Mouse (Mus musculus) kidney, postnatal 10 days (tissue): ENCODE results near the gene Rsph1.
A peak's percentile ranks its signal among the peaks of the same experiment; 100 is the strongest.

ENCODE experiments used
- DNase-seq: peaks from one replicate; pipeline ENCODE4 v3.0.0; 2021; ENCODE audit warnings: mixed read lengths

Rsph1 gene

DNA sequence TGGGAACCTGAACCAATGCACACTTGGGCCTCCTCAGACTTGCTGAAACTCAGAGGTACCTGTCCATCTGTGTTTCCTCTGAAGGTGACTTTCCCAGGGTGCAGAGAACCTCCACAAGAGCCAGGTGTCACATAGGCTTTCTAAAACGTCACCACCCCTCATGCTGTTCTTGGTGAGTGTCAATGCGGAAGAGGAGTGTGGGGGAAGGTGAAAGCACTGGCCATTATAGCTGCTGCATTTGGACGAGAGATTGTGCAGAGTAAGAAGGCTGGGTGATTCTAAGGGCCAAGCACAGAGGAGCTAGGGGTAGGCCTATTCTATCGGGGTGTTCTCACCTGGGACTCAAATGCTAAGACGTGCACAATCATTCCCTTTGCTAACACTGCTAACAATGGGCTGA is 23.2 kb downstream of the Rsph1 start:
- DNase-seq = no peak

DNA sequence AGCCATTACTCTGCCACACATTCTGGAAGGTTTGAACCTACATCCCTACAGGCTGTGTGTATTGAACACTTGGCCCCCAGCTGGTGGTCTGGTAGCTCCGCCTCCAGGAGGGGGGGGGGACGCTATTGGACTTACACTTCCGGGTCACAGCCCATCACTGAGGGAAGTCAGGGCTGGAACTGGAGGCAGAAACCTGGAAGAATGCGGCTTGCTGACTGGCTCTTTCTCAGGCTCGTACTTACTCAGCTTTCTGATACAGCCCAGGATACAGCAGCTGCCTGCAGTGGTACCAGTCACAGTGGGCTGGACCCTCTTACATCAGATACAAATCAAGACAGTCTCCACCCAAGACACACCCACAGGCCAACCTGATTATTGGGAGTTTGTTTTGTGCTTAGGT is 30.0 kb downstream of the Rsph1 start:
- DNase-seq = no peak

DNA sequence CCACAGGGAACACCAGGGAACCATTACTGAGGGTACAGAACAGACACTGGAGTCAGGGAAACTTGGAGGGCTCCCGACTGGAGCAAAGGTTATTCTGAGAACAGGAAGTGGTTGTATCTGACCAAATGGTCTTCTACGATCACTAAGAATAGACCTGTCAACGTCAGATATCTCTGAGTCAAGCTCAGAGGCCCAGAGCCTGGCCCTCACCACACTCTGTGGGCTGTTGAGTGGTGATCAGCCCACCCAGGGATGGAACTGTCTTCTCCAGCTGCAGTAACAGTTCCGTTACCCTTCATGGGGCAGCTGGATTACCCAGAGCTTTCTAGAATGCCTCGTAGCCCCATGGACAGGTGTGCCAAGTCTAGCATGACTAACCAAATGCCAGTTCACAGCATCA is 31.9 kb downstream of the Rsph1 start:
- no peak for DNase-seq

DNA sequence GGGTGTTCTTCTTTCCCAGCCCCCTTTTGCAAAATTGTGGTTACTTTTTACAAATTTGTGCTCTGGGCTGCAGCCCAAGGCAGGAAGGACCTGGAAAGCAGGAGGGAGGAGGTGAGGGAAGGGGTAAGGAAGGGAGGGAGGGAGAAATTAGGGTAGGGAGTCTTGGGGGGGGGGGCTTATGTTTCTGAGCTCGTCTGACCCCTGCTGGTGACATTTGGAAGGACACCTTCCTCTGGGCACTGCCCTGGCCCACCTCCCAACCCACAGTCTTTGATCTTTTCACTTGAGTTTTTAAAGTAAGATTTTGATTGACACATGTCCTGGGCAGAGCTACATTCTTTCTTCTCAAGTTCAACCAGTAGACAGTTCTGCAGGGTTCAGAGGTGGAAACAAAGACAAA is 34.4 kb downstream of the Rsph1 start:
- peak; percentile 54 for DNase-seq

DNA sequence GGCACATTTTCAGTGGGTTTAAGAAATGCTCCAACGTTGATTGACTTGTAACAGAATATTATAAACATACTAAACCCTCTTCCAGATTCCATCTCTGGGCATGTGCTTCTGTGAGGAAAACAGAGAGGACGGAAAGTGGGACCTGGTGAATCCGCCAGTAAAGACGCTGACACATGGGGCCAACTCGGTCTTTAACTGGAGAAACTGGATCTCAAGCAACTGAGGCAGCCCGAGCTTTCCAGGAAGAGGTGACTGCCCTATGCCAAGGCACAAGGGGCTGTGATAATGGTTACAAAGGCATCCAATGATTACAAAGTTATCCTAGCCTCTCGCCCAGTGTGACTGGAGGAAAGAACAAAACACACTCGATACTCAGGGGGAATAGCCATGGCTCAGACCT is 36.0 kb downstream of the Rsph1 start:
- DNase-seq = no peak

DNA sequence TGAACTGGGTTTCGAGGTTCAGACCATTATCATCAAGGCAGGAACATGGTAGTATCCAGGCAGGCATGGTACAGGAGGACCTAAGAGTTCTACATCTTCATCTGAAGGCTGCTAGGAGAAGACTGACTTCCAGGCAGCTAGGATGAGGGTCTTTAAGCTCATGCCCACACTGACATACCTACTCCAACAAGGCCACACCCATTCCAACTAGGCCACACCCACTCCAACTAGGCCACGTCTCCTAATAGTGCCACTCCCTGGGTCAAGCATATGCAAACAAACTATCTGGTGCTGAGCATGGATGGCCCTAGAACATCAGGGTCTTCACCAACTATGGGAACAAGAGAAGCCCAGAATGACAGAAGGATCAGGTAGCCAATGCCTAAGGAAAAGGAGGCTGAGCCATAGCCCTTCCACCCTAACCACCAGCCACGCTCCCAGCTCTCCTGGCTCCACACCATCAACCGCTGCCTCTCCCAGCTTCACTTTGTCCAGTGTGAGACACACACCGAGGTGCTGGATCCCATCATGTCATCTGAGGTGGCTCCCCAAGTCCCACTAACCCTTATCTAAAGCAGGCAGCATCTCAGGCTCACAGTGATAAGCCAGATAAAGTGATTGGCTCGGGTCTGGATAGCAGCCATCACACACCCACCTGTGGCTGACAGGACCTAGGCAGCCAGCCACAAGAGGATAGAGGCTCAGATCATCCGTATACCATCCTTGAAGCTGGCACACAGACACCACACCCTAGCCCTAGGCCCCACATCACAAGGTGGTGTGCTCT is 38.8 kb downstream of the Rsph1 start:
- no peak for DNase-seq

DNA sequence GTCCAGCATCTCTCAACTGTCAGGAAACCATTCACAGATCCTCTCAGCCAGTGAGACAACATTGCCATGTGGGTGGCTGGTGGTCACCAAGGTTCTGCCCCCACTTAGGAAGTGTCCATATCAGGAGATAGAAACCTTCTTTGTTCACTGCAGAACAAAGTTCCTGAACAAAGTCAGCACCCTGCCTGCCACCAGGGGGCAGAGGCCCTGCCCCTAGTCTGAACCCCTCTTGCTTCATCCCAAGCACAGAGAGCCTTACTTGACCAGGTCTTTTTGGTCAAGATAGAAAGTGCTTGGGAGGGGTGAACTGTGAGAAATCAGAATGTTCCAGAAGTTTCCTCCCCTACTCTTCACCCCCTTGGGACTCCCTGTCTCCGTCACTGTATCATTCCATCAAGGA is 41.3 kb downstream of the Rsph1 start:
- DNase-seq = no peak

DNA sequence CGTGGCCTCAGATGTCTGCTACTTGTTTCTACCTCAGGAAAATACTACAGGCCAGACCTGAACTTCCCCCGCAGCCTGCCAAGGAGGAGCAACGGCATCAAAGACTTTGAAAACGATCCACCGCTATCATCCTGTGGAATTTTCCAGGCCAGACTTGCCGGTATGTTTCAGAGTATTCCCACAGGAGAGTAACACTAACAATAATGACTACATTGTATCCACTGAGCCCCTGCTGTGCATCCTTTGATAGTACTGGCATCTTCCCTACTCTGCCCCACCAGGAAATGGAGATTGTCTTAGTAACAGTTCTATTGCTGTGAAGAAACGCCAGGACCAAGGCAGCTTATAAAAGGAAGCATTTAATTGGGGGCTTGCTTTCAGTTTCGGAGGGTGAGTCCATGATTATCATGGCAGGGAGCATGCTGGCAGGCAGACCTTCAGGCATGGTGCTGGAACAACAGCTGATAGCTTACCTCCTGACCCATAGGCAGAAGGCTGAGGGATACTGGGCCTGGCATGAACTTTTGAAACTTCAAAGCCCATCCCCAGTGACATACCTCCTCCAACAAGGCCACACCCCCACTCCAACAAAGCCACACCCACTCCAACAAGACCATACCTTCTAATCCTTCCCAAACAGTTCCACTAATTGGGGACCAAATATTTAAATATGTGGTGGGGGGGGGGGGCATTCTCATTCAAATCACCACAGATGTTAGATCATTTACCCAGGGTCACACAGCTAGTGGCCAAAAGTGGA is 44.8 kb downstream of the Rsph1 start:
- no peak for DNase-seq

DNA sequence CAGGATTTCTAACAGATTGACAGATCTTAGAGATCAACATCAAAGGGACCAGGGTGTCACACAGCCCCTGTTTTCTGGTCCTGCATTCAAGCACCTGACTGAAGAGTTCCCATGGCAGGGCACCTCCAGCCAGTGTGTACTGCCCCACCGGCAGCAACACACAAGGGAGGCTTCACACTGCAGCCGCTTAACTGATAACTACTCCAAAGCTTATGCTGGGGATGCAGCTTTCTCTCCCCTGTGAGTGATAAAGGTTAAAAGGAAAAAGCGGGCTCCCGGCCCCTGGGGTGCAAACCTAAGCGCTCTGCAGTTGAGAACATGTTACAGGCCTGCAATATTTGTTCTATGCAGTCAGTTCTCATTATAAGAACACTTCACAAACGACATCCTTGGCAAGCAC is 45.4 kb downstream of the Rsph1 start:
- no peak for DNase-seq

DNA sequence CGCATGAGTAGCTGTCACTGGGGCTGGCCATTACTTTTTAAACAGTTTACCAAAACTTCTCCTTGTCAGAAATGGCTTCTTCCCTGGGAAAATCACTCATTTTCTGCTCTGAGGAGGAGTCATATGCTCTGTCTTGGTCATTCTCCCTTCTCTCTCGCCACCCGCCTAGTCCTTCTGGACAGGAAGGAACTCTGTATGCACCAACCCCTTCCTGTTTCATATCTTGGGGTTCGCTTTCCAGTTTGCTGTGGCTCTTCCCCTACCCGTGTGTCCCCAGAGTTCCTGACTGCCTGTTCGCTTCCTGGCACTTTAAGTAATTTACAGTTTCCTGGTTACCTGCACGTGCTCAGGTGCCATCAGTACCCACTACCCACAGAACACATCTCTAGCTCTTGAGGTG is 50.3 kb downstream of the Rsph1 start:
- DNase-seq = no peak

DNA sequence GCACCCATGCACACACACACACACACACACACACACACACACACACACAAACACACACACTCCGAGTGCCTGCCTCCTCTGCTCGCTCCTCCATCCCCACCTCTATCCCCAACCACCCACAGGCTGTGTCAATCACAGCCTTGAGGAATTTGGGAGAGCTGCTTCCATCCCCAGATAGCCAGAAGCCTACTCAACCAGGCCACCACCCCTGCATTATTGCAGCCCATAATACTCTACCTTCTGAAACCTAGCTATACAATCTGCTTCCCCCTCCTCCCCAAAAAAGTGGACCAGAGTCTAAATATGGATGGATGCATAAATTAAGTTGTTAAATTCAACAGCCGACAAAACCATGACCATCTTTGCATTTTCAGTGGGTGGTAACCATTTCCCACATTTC is 50.8 kb downstream of the Rsph1 start:
- no peak for DNase-seq

DNA sequence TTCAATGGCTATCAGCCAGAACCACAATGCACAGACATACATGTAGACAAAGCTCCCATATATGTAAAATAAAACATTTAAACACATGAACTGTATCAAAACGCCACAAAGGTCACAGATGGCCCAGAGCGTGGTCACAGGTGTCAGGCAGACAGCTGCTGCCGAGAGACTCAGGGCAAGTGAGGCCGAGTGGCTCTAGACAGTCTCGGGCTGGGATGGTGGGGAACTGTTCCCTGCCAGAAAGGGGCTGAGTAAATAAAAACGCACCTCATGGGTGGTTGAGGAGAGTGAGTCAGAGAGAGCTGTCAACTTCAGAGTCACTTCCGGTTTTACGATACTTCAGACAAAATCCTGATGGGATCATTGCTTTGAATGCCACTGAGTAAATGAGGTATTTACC is 52.6 kb downstream of the Rsph1 start:
- no peak for DNase-seq

DNA sequence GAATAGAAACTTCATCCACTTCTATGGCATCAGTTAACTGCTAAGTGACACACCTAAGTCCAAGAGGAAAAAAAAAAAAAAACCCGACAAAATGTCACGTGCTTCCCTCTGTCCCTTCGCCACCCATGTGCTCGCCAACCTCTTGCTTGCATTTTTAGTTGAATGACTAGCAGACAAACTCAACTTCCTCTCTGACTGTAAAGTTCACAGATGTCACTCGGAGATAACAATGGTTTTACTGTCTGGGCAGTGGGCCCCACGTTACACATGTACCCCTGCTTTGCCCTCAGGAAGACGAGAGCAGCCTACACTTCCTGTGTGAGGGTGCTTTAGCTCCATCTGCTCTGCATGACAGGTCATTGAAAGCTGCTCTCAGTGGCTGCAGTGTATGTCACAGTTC is 53.3 kb downstream of the Rsph1 start:
- no peak for DNase-seq

DNA sequence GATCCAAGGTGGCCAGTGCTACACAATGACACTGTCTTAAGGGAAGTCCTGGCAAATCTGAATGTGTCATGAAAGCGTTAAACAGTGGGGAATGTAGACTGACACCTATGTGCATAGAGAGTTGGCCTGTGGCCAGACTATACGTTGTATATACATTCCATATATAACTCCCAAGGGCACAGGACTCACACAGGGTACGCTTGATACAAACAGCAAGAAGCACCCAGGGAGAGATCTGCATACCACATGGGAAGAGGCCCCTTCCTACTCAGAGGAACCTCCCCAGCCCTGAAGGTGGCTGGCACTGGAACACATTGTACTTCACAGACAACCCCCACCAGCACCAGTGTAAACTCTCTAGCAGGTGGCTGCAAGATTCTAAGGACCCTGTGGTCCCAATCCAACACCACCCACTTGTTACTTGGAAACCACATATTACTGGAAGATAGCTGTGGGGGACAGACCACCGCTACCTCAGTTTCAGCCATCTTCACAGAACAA is 54.3 kb downstream of the Rsph1 start:
- no peak for DNase-seq

DNA sequence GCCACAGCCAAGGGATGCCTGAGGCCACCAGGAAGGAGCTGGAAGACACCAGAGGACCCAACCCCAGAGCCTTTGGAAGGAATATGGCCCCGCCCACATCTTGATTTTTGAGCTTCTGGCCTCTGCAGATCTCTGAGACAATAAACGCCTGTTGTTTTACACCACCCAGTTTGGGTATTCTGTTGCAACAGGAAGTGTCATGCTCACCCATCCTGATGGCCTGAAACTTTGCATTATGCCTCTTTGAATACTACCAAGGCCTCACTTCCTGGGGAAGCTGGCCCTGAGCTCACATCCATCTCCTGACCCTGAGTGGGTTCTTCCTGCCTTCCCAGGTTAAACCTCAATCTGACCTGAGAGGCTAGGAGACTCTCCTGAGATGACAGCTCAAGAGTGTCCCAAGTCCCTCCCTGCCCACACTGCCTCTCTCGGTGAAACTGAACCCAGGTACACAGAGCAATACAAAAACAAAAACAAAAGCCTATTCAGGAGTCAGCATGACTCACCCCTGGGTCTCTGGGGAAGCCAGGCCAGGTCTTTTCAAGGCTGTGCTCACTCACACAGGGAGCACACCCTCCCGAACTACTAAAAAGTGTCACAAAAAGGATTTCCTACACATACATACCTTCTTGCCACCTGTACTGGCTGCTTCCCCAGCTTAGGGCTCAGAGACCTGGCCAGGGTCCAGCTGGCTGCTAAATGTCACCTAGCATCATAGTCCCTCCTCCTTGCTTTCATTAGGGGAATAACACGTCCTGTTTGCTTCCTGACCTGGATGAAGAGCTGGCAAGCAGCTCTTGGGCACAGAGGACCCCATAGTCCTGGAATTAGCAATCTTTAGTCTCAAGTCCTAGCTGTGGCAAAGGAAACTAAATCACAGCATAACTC is 60.9 kb downstream of the Rsph1 start:
- peak; percentile 65 for DNase-seq

DNA sequence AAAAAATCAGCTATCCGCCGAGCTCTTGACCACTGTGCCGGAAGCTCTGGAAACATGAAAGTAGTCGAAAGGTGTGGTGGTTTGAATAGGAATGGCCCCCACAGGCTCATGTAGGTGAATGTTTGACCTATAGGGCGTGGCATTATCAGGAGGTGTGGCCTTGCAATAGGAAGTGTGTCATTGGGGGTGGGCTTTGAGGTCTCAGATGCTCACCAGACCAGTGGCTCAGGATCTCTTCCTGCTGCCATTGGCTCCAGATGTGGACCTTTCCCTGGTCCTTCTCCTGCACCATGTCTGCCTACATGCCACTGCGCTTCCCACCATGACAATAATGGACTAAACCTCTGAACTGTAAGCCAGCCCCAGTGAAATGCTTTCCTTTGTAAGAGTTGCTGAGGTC is 65.3 kb downstream of the Rsph1 start:
- no peak for DNase-seq

DNA sequence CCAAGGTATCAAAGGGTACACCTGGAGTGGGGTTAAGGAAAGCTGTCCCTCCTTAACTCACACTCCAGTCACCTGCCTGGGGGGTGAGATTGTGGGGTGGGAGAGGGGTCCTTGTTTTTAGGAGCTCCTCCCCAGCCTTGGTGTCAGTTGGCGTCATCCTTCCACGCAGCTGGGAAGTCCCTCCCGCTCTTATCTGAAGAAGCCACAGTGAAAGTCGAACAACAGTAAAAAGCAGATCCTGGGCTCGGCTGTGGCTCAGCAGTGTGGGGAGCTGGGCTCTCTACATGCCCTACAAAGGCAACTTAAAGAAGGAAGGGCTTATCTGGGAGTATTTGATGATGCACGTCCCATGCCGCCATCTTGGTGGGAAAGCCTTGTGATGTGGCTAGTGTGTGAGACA is 66.9 kb downstream of the Rsph1 start:
- no peak for DNase-seq

DNA sequence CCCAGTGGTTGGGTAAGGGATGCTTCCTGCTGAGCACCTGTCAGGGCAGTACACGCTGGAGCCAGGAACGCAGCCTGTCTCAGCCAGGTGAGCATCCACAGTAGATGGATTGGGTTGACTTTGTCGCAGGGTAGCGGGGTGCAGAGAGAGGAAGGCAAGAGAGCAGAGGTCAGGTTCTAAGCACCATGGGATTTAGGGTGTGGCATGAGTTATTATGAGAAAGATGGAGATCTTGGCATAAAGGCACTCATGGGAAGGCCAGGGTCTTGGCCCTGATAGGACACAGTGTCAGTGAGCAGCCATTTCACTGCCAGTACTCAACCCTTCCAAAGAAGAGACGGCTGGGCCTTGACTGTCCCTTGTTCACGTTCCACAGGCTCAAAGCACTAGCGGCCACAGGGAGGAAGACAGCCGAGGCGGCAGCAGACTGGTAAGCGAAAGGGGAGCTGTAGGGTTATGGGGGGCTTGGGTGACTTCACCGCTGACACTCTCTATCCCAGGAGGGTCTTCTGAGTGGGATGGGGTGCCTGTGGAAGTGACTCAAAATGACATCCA is 67.7 kb downstream of the Rsph1 start:
- no peak for DNase-seq

DNA sequence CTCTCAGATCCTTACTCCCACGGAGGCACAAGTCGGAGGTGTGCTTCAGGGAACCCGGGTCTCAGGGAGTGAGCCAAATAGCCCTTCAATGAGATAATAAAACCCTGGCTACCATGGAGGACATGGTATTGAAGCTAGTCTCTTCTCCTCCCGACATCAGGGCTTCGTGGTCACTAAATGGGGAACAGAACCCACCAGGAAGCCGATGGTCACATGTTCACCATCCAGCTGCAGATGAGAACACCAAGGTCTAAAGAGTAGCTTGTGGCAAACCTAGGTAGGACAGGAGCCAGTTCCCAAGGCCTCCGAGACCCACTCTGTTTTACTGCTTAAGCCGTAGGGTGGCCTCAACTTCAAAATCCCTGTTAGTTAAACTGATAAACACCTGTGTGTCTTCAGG is 68.5 kb downstream of the Rsph1 start:
- no peak for DNase-seq

DNA sequence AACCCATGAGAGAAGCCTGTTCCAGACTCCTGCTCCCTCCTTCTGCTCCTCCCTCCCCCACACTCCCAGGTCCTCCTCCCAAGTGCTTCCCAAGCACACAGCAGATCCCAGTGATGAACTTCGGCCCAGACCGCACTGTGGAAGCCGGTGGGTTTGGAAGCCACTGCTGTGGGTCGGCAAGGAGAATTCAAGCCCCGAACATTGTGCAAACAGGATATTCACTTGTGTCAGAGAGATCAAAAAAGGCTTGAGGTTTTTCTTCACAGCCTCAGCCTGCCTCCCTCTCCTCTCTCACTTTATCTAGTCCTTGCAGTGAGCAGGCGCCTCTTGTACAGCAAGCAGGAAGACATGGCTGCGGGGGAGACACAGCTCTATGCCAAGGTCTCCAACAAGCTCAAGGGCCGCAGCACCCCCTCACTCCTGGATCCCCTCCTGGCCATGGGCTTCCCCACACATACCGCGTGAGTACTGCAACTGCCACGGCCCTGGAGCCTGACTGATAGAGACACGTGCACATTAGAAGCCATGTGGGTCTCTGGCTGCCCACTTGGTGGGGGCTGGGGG is 69.3 kb downstream of the Rsph1 start, which contains the start of gene Ubash3a:
Gene Ubash3a (plus strand): TSS at position 103 of the 564 bp plus-strand sequence.
- DNase-seq = no peak
